In the genomic region with DNA sequence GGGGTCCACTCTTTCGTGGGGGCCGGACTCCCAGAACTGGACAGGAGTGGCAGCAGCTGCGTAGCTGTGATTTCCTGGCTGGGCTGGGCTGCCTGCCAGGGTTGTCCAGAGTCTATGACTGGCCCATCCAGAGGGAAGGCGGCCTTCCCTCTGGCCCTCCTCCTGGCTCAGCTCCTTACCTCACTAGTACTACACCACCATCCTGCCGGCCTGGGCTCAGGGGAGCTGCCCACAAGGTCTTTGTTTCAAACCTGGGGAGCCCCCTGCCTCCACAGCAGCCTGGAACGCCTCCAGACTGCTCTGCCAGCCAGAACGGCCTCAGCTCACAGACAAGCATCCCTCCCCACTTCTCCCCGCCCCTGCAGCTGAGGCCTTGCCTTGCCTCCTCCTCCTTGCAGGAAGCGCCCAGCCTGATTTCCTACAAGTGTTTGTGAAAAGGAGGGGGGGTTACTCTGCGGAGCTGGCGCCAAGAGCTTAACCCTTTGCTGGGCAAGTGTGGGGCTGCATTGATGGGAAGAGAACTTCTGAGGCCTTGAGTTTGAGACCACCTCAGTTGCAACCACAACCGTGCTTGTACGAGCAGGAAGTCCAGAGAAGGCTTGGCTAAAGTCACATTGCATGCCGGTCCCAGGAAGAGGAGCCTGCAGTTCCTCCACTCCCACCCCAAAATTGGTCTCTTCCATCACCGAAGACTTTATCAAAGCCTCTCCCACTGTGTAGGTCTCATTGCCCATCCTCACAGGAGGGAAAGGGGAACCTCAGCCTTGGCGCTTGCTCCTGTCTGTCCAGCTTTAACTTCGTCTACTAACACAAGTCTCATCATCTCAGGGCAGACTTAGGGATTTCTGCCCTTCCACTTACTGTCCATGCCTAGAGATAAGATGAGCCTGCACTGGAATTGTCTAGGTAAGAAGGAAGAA, we compare ENCODE assay signal across 8 mouse cellular contexts. TPM values are rescaled to one million over a fixed set of nuclear protein-coding genes. Genes with fewer than 3 reads are reported as not detected.
DNase-seq lines count a peak whose midpoint lies in the region; ATAC-seq and TF ChIP-seq lines count a peak whose summit lies in the region.

A gene (minus strand): TSS at position 315 of the 920 bp plus-strand sequence.

- no peaks in the 10 kb centered on the region for H3K36me3 ChIP-seq in megakaryocyte, embryonic 14.5 days (replicated peaks; ENCODE audit: low read length)

- no peaks in the 10 kb centered on the region for H3K9me3 ChIP-seq in megakaryocyte, embryonic 14.5 days

- CTCF ChIA-PET in Patski (lab: Charles Lee) = interaction anchor here (1.9 kb wide), 1 partner anchor 13 kb away, joined by 7 read pairs; no protein-coding TSS in a partner anchor

- in situ Hi-C loops in Patski (cut with MboI; ENCODE audit: low pct_unique_long_range_greater_than_20kb) = loop anchor here (25.0 kb wide), 1 partner anchor 1084 kb away; no protein-coding TSS in a partner anchor

- DNase-seq in Patski (ENCODE audit: low read depth, low spot score) = peak; percentile 60
- DNase-seq in embryo, embryonic 10.5 days (ENCODE audit: low spot score) = peak; percentile 85
- DNase-seq in gastrocnemius, postnatal 10 days = peak; percentile 95
- peak; percentile 92 for DNase-seq in induced T-regulatory cell, adult 2 months (ENCODE audit: low read depth)
- DNase-seq in left cerebral cortex, postnatal 10 days (ENCODE audit: extremely low spot score in 1 of 2, low spot score in 2 of 2) = peak; percentile 71 to 95
- DNase-seq in right cerebral cortex, postnatal 14 days = peak; percentile 78
- peak; percentile 70 for DNase-seq in urinary bladder, postnatal 25 days (ENCODE audit: low spot score)

- POLR2A ChIA-PET in Patski (lab: Charles Lee) = interaction anchor here (0.6 kb wide), 2 partner anchors 13 to 20 kb away, joined by 4 read pairs; no protein-coding TSS in a partner anchor

- H3K4me1 ChIP-seq in megakaryocyte, embryonic 14.5 days = peaks cover 83% of the 10 kb centered on the region

- peak; percentile 83 for ATAC-seq in Patski

- H3K4me3 ChIP-seq in megakaryocyte, embryonic 14.5 days (replicated peaks) = peak within 1 kb of the TSS; percentile 85

- intact Hi-C loops in left cerebral cortex, postnatal 10 days (cut with DNase I) = no loop called here

- TF ChIP-seq CTCF in Patski (IDR thresholded peaks at IDR 0.05) = no peak

- H3K27me3 ChIP-seq in Patski = no peaks in the 10 kb centered on the region
- peaks cover 43% of the 10 kb centered on the region for H3K27me3 ChIP-seq in megakaryocyte, embryonic 14.5 days (replicated peaks)

RNA-seq across cellular contexts. Expression of the gene that starts here (rescaled TPM):
- 4.7 TPM for polyA plus RNA-seq in Patski (2021)
- 1 to 10 TPM; 2.5 to 4.4 TPM for total RNA-seq in gastrocnemius, postnatal 10 days (2021)
- 1 to 10 TPM; 3.4 to 4.8 TPM for total RNA-seq in left cerebral cortex, postnatal 10 days (2021)
- polyA plus RNA-seq in megakaryocyte, embryonic 14.5 days (2012; ENCODE audit: insufficient read depth, low replicate concordance) = 2.5 and 12.0 TPM in 2 replicates

Comparison
In these comparisons a context has a peak if more than half of its experiments do, and no peak if none do; other contexts are left out.
1. Peak in every context shown above with its lines: DNase-seq, ATAC-seq and H3K4me3 ChIP-seq.